Mouse (Mus musculus) intestine, embryonic 15.5 days (tissue): ENCODE measurements at regions not wholly inside any gene's neighbourhood (a gene's known extent, or its start where the extent isn't known, plus 50 kb on each side); places are given as distances from the start of the nearest gene placed in this dataset.

Experiments
- ATAC-seq: fragments of 200-750 bp; cut with Nextera tagmentation; 2 replicates; pipeline ENCODE4 v1.8.0; 2017; ENCODE audit warnings: moderate TSS enrichment, moderate library complexity
- H3K27ac ChIP-seq: fragments of 300-500 bp; sonication (generic); 2 replicates; pipeline ENCODE4 v1.5.1; 2015; ENCODE audit warnings: mild to moderate bottlenecking, inconsistent platforms
- H3K27me3 ChIP-seq: fragments of 300-500 bp; sonication (generic); replicated peaks from 2 replicates; pipeline ENCODE4 v1.6.1; 2015; ENCODE audit warnings: inconsistent platforms
- H3K36me3 ChIP-seq: fragments of 300-500 bp; sonication (generic); 2 replicates; pipeline ENCODE4 v1.6.1; 2015; ENCODE audit warnings: inconsistent platforms
- H3K4me1 ChIP-seq: fragments of 300-500 bp; sonication (generic); replicated peaks from 2 replicates; pipeline ENCODE4 v1.6.1; 2015; ENCODE audit warnings: inconsistent platforms
- H3K4me2 ChIP-seq: fragments of 300-500 bp; sonication (generic); replicated peaks from 2 replicates; pipeline ENCODE4 v1.6.1; 2015; ENCODE audit warnings: mild to moderate bottlenecking, inconsistent platforms
- H3K4me3 ChIP-seq: fragments of 300-500 bp; sonication (generic); replicated peaks from 2 replicates; pipeline ENCODE4 v1.5.1; 2015; ENCODE audit warnings: inconsistent platforms
- H3K9ac ChIP-seq: fragments of 300-500 bp; sonication (generic); 2 replicates; pipeline ENCODE4 v1.6.1; 2015; ENCODE audit warnings: inconsistent platforms
- H3K9me3 ChIP-seq: fragments of 300-500 bp; sonication (generic); 2 replicates; pipeline ENCODE4 v1.6.1; 2016; ENCODE audit warnings: inconsistent platforms
- WGBS: fragments of 180-500 bp; shearing (Covaris S2); methylation state at CpG from one replicate; pipeline ENCODE4 v1.1.7; 2015; 5-methylcytosine and 5-hydroxymethylcytosine counted together

- Histone ChIP-seq H3K4me2 (no peak overlapping the region), H3K36me3 (no peaks in the 10 kb centered on the region), H3K4me1 (no peaks in the 10 kb centered on the region), H3K27ac (no peak overlapping the region), H3K9me3 (no peaks in the 10 kb centered on the region), H3K27me3 (no peaks in the 10 kb centered on the region), H3K4me3 (no peak overlapping the region), H3K9ac (no peak overlapping the region)
- ATAC-seq: no peak
These were observed 320.4 kb upstream of the Cxcr4 start for GRCm38 (mm10) chr1:128912532-128912931.

GRCm38 (mm10) chr1:128907566-128907965 lies 315.5 kb upstream of the Cxcr4 start:
- no peaks in the 10 kb centered on the region for H3K36me3 ChIP-seq
- WGBS: 60% methylated on average over 2 of the region's 2 CpGs
- H3K9ac ChIP-seq: no peak overlapping the region
- H3K4me1 ChIP-seq: no peaks in the 10 kb centered on the region
- no peak overlapping the region for H3K27ac ChIP-seq
- H3K27me3 ChIP-seq: no peaks in the 10 kb centered on the region
- H3K4me3 ChIP-seq: no peak overlapping the region
- H3K9me3 ChIP-seq: no peaks in the 10 kb centered on the region
- H3K4me2 ChIP-seq: no peak overlapping the region
- ATAC-seq: no peak

- no peaks in the 10 kb centered on the region for H3K36me3 ChIP-seq
- WGBS: 58% methylated on average over 8 of the region's 8 CpGs
- no peak for ATAC-seq
- no peaks in the 10 kb centered on the region for H3K27me3 ChIP-seq
- H3K9me3 ChIP-seq: no peaks in the 10 kb centered on the region
- H3K4me2 ChIP-seq: no peak overlapping the region
- H3K4me3 ChIP-seq: no peak overlapping the region
- no peak overlapping the region for H3K9ac ChIP-seq
- H3K27ac ChIP-seq: no peak overlapping the region
- no peaks in the 10 kb centered on the region for H3K4me1 ChIP-seq
These were observed 305.9 kb upstream of the Cxcr4 start for GRCm38 (mm10) chr1:128898025-128898424.

GRCm38 (mm10) chr1:128894546-128894945 lies 302.5 kb upstream of the Cxcr4 start:
- Histone ChIP-seq H3K4me1 (no peaks in the 10 kb centered on the region), H3K9ac (no peak overlapping the region), H3K9me3 (no peaks in the 10 kb centered on the region), H3K27ac (no peak overlapping the region), H3K36me3 (no peaks in the 10 kb centered on the region), H3K27me3 (no peaks in the 10 kb centered on the region), H3K4me2 (no peak overlapping the region), H3K4me3 (no peak overlapping the region)
- 84% methylated on average over 5 of the region's 5 CpGs for WGBS
- no peak for ATAC-seq

- no peaks in the 10 kb centered on the region for H3K27me3 ChIP-seq
- no peak overlapping the region for H3K4me3 ChIP-seq
- no peaks in the 10 kb centered on the region for H3K36me3 ChIP-seq
- H3K27ac ChIP-seq: no peak overlapping the region
- no peak overlapping the region for H3K9ac ChIP-seq
- no peak overlapping the region for H3K4me2 ChIP-seq
- H3K9me3 ChIP-seq: no peaks in the 10 kb centered on the region
- no peaks in the 10 kb centered on the region for H3K4me1 ChIP-seq
- ATAC-seq: no peak
These were observed 286.2 kb upstream of the Cxcr4 start for GRCm38 (mm10) chr1:128878291-128878690.

- no peaks in the 10 kb centered on the region for H3K36me3 ChIP-seq
- no peak for ATAC-seq
- H3K4me2 ChIP-seq: no peak overlapping the region
- no peaks in the 10 kb centered on the region for H3K9me3 ChIP-seq
- no peak overlapping the region for H3K9ac ChIP-seq
- no peak overlapping the region for H3K27ac ChIP-seq
- no peaks in the 10 kb centered on the region for H3K4me1 ChIP-seq
- H3K27me3 ChIP-seq: no peaks in the 10 kb centered on the region
- WGBS: 10% methylated on average over 8 of the region's 8 CpGs
- no peak overlapping the region for H3K4me3 ChIP-seq
These were observed 283.2 kb upstream of the Cxcr4 start for GRCm38 (mm10) chr1:128875289-128875688.

GRCm38 (mm10) chr1:128874190-128874589 lies 282.1 kb upstream of the Cxcr4 start:
- Histone ChIP-seq H3K9ac (no peak overlapping the region), H3K4me3 (no peak overlapping the region), H3K36me3 (no peaks in the 10 kb centered on the region), H3K9me3 (no peaks in the 10 kb centered on the region), H3K4me1 (no peaks in the 10 kb centered on the region), H3K4me2 (no peak overlapping the region), H3K27me3 (no peaks in the 10 kb centered on the region), H3K27ac (no peak overlapping the region)
- 81% methylated on average over 11 of the region's 11 CpGs for WGBS
- ATAC-seq: no peak

GRCm38 (mm10) chr1:128868761-128869160 lies 276.7 kb upstream of the Cxcr4 start:
- Histone ChIP-seq H3K9me3 (no peaks in the 10 kb centered on the region), H3K4me2 (no peak overlapping the region), H3K36me3 (no peaks in the 10 kb centered on the region), H3K4me1 (no peaks in the 10 kb centered on the region), H3K27me3 (no peaks in the 10 kb centered on the region), H3K9ac (no peak overlapping the region), H3K27ac (no peak overlapping the region), H3K4me3 (no peak overlapping the region)
- no peak for ATAC-seq
- WGBS: 62% methylated on average over 3 of the region's 3 CpGs

GRCm38 (mm10) chr1:128860537-128860936 lies 268.4 kb upstream of the Cxcr4 start:
- Histone ChIP-seq H3K36me3 (no peaks in the 10 kb centered on the region), H3K4me3 (no peak overlapping the region), H3K27ac (no peak overlapping the region), H3K4me2 (no peak overlapping the region), H3K9ac (no peak overlapping the region), H3K27me3 (no peaks in the 10 kb centered on the region), H3K4me1 (no peaks in the 10 kb centered on the region), H3K9me3 (no peaks in the 10 kb centered on the region)
- no peak for ATAC-seq
- 15% methylated on average over 1 of the region's 1 CpGs for WGBS

- H3K36me3 ChIP-seq: no peaks in the 10 kb centered on the region
- H3K4me3 ChIP-seq: no peak overlapping the region
- no peak overlapping the region for H3K4me2 ChIP-seq
- H3K27me3 ChIP-seq: no peaks in the 10 kb centered on the region
- H3K9me3 ChIP-seq: no peaks in the 10 kb centered on the region
- H3K4me1 ChIP-seq: no peaks in the 10 kb centered on the region
- ATAC-seq: no peak
- no peak overlapping the region for H3K27ac ChIP-seq
- H3K9ac ChIP-seq: no peak overlapping the region
- 39% methylated on average over 7 of the region's 7 CpGs for WGBS
These were observed 268.0 kb upstream of the Cxcr4 start for GRCm38 (mm10) chr1:128860094-128860493.

- Histone ChIP-seq H3K36me3 (no peaks in the 10 kb centered on the region), H3K9me3 (no peaks in the 10 kb centered on the region), H3K27ac (no peak overlapping the region), H3K4me1 (no peaks in the 10 kb centered on the region), H3K4me2 (no peak overlapping the region), H3K9ac (no peak overlapping the region), H3K27me3 (no peaks in the 10 kb centered on the region), H3K4me3 (no peak overlapping the region)
- WGBS: 66% methylated on average over 2 of the region's 2 CpGs
- no peak for ATAC-seq
These were observed 266.6 kb upstream of the Cxcr4 start for GRCm38 (mm10) chr1:128858661-128859060.

GRCm38 (mm10) chr1:128856933-128857332 lies 264.8 kb upstream of the Cxcr4 start:
- ATAC-seq: no peak
- Histone ChIP-seq H3K36me3 (no peaks in the 10 kb centered on the region), H3K9me3 (no peaks in the 10 kb centered on the region), H3K27me3 (no peaks in the 10 kb centered on the region), H3K4me2 (no peak overlapping the region), H3K4me1 (no peaks in the 10 kb centered on the region), H3K9ac (no peak overlapping the region), H3K4me3 (no peak overlapping the region), H3K27ac (no peak overlapping the region)
- WGBS: 67% methylated on average over 2 of the region's 2 CpGs

GRCm38 (mm10) chr1:128854649-128855048 lies 262.6 kb upstream of the Cxcr4 start:
- Histone ChIP-seq H3K4me1 (no peaks in the 10 kb centered on the region), H3K27ac (no peak overlapping the region), H3K4me3 (no peak overlapping the region), H3K9ac (no peak overlapping the region), H3K36me3 (no peaks in the 10 kb centered on the region), H3K4me2 (no peak overlapping the region), H3K9me3 (no peaks in the 10 kb centered on the region), H3K27me3 (no peaks in the 10 kb centered on the region)
- WGBS: 55% methylated on average over 9 of the region's 9 CpGs
- ATAC-seq: no peak

- no peaks in the 10 kb centered on the region for H3K4me1 ChIP-seq
- no peak overlapping the region for H3K27ac ChIP-seq
- 87% methylated on average over 10 of the region's 10 CpGs for WGBS
These were observed 261.2 kb upstream of the Cxcr4 start for GRCm38 (mm10) chr1:128853286-128853685.

More at GRCm38 (mm10) chr1:128853286-128853685, 261.2 kb upstream of the Cxcr4 start:
- Histone ChIP-seq H3K4me3 (no peak overlapping the region), H3K9me3 (no peaks in the 10 kb centered on the region), H3K4me2 (no peak overlapping the region), H3K36me3 (no peaks in the 10 kb centered on the region), H3K9ac (no peak overlapping the region), H3K27me3 (no peaks in the 10 kb centered on the region)
- ATAC-seq: no peak
